Mouse (Mus musculus): ENCODE results near the gene Optn.

DNA sequence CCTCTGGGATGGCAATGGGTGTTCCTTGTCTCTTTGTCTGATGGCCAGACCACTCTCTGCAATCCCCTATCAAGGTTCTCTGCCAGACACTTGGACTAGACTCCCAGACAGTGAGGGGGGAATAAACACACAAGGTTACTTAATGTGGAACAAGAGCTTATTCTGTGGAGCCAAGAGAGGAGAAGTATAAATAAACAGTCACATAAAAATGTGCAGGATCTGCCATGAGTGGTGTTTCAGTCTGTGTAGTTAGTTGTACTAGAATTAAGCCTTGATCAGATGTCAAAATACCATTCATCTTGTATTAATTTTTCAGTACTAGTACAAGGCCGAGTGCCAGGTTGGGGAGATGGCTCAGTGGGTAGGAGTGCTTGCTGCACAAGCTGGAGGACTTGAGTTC lies 39.0 kb upstream of the Optn start:
- TF ChIP-seq CTCF (IDR thresholded peaks at IDR 0.05; ENCODE audit: extremely low read depth, insufficient read length, insufficient replicate concordance, low read depth, low read length), result no peak
- TF ChIP-seq POLR2A (IDR thresholded peaks at IDR 0.05; ENCODE audit: low read depth, low read length), result no peak

Measured in small intestine, adult 2 months (tissue).